ENCODE assay signal across 19 mouse cellular contexts in genomic region chr15:22232629-22233028, GRCm38 (mm10).
A peak's percentile ranks its signal among the peaks of the same experiment; 100 is the strongest.
DNase-seq lines count a peak whose midpoint lies in the region; ATAC-seq and TF ChIP-seq lines count a peak whose summit lies in the region.
"Had no signal": no experiment of that assay in that cellular context is flagged by ENCODE, and none has a peak within 500 bp of the region (broad histone marks: within the 10 kb centered on the region; RNA-seq: fewer than 3 reads in every experiment).

No protein-coding gene starts in this region.

- no peak overlapping the region for H3K4me3 ChIP-seq in forebrain, embryonic 16.5 days (replicated peaks; ENCODE audit: low read length)
- H3K4me3 ChIP-seq in forebrain, embryonic 10.5 days: no peak overlapping the region
- no peak overlapping the region for H3K4me3 ChIP-seq in midbrain, postnatal 0 days (ENCODE audit: low read depth, low read length)
- H3K4me3 ChIP-seq in midbrain, embryonic 16.5 days (ENCODE audit: low read depth, low read length): no peak overlapping the region
- H3K4me3 ChIP-seq: embryonic facial prominence, embryonic 13.5 days; heart, embryonic 10.5 days; hindbrain, embryonic 13.5 days; intestine, embryonic 15.5 days had no signal

- no peak overlapping the region for H3K9ac ChIP-seq in forebrain, embryonic 16.5 days (replicated peaks; ENCODE audit: low read depth, low read length)
- H3K9ac ChIP-seq in midbrain, postnatal 0 days (replicated peaks; ENCODE audit: low read length, poor library complexity, severe bottlenecking): no peak overlapping the region
- H3K9ac ChIP-seq in midbrain, embryonic 16.5 days (ENCODE audit: low read depth, low read length): no peak overlapping the region
- H3K9ac ChIP-seq: embryonic facial prominence, embryonic 13.5 days; hindbrain, embryonic 13.5 days; intestine, embryonic 15.5 days had no signal

- DNase-seq in forebrain, embryonic 10.5 days (ENCODE audit: extremely low spot score, low spot score): no peak
- DNase-seq in midbrain, postnatal 0 days (ENCODE audit: low spot score): peak; percentile 23
- peak; percentile 60 for DNase-seq in retina, postnatal 1 day
- no peak for DNase-seq in urinary bladder, postnatal 10 days (ENCODE audit: low spot score)
- DNase-seq: adrenal gland, adult 8-10 months; adrenal gland, postnatal 36 days; cerebellum, adult 11 months; cerebellum, adult 9-10 months; cerebellum, postnatal 36 days; gastrocnemius, postnatal 10 days; heart, adult 18-20 months; heart, postnatal 10 days; heart, postnatal 4 days had no signal

- H3K4me1 ChIP-seq in forebrain, embryonic 16.5 days (replicated peaks; ENCODE audit: control insufficient read depth, insufficient read depth, low read length): no peaks in the 10 kb centered on the region
- H3K4me1 ChIP-seq in forebrain, embryonic 10.5 days: no peaks in the 10 kb centered on the region
- no peaks in the 10 kb centered on the region for H3K4me1 ChIP-seq in midbrain, postnatal 0 days (ENCODE audit: insufficient read depth, low read length)
- no peaks in the 10 kb centered on the region for H3K4me1 ChIP-seq in midbrain, embryonic 16.5 days (ENCODE audit: control insufficient read depth, insufficient read depth, low read length)
- H3K4me1 ChIP-seq: embryonic facial prominence, embryonic 13.5 days; heart, embryonic 10.5 days; hindbrain, embryonic 13.5 days; intestine, embryonic 15.5 days had no signal

- no peak overlapping the region for H3K4me2 ChIP-seq in forebrain, embryonic 16.5 days (ENCODE audit: low read length)
- no peak overlapping the region for H3K4me2 ChIP-seq in midbrain, postnatal 0 days (ENCODE audit: low read depth, low read length, poor library complexity, severe bottlenecking)
- H3K4me2 ChIP-seq in midbrain, embryonic 16.5 days (ENCODE audit: low read length): no peak overlapping the region
- H3K4me2 ChIP-seq: embryonic facial prominence, embryonic 13.5 days; hindbrain, embryonic 13.5 days; intestine, embryonic 15.5 days had no signal

- H3K9me3 ChIP-seq in forebrain, embryonic 16.5 days (ENCODE audit: control insufficient read depth, low read length): no peaks in the 10 kb centered on the region
- no peaks in the 10 kb centered on the region for H3K9me3 ChIP-seq in forebrain, embryonic 10.5 days
- no peaks in the 10 kb centered on the region for H3K9me3 ChIP-seq in midbrain, postnatal 0 days (ENCODE audit: low read length)
- no peaks in the 10 kb centered on the region for H3K9me3 ChIP-seq in midbrain, embryonic 16.5 days (replicated peaks; ENCODE audit: control insufficient read depth, low read length, poor library complexity, severe bottlenecking)
- H3K9me3 ChIP-seq: embryonic facial prominence, embryonic 13.5 days; heart, embryonic 10.5 days; hindbrain, embryonic 13.5 days; intestine, embryonic 15.5 days had no signal

- H3K36me3 ChIP-seq in forebrain, embryonic 16.5 days (ENCODE audit: control insufficient read depth, insufficient read depth): no peaks in the 10 kb centered on the region
- no peaks in the 10 kb centered on the region for H3K36me3 ChIP-seq in forebrain, embryonic 10.5 days (replicated peaks)
- H3K36me3 ChIP-seq in midbrain, postnatal 0 days (ENCODE audit: insufficient read depth, low read length): no peaks in the 10 kb centered on the region
- no peaks in the 10 kb centered on the region for H3K36me3 ChIP-seq in midbrain, embryonic 16.5 days (ENCODE audit: control insufficient read depth, insufficient read depth, low read length)
- H3K36me3 ChIP-seq: embryonic facial prominence, embryonic 13.5 days; heart, embryonic 10.5 days; hindbrain, embryonic 13.5 days; intestine, embryonic 15.5 days had no signal

- no peak overlapping the region for H3K27ac ChIP-seq in forebrain, embryonic 16.5 days (ENCODE audit: low read length)
- no peak overlapping the region for H3K27ac ChIP-seq in forebrain, embryonic 10.5 days
- no peak overlapping the region for H3K27ac ChIP-seq in midbrain, postnatal 0 days (ENCODE audit: low read depth, low read length)
- no peak overlapping the region for H3K27ac ChIP-seq in midbrain, embryonic 16.5 days (ENCODE audit: low read length)
- H3K27ac ChIP-seq: embryonic facial prominence, embryonic 13.5 days; heart, embryonic 10.5 days; hindbrain, embryonic 13.5 days; intestine, embryonic 15.5 days had no signal

- WGBS in forebrain, embryonic 16.5 days: 43% methylated on average over 4 of the region's 4 CpGs
- WGBS in forebrain, embryonic 10.5 days: 75% methylated on average over 4 of the region's 4 CpGs
- WGBS in midbrain, postnatal 0 days: 63% methylated on average over 4 of the region's 4 CpGs
- 66% methylated on average over 4 of the region's 4 CpGs for WGBS in midbrain, embryonic 16.5 days

- 0 out of 2 replicates have a peak, but pooled peaks have one; percentile 50 for ATAC-seq in forebrain, embryonic 16.5 days
- ATAC-seq in midbrain, postnatal 0 days (ENCODE audit: low FRiP score): no peak
- ATAC-seq in midbrain, embryonic 16.5 days: no peak
- ATAC-seq: intestine, embryonic 15.5 days had no signal

- no peak for TF ChIP-seq CTCF in midbrain, postnatal 0 days (IDR thresholded peaks at IDR 0.05)

- H3K27me3 ChIP-seq in forebrain, embryonic 16.5 days (replicated peaks; ENCODE audit: control insufficient read depth, insufficient read depth, low read length): no peaks in the 10 kb centered on the region
- no peaks in the 10 kb centered on the region for H3K27me3 ChIP-seq in forebrain, embryonic 10.5 days (ENCODE audit: poor library complexity, severe bottlenecking)
- no peaks in the 10 kb centered on the region for H3K27me3 ChIP-seq in midbrain, postnatal 0 days (ENCODE audit: insufficient read depth, low read length)
- no peaks in the 10 kb centered on the region for H3K27me3 ChIP-seq in midbrain, embryonic 16.5 days (ENCODE audit: control insufficient read depth, insufficient read depth, low read depth, low read length)
- H3K27me3 ChIP-seq: embryonic facial prominence, embryonic 13.5 days; hindbrain, embryonic 13.5 days; intestine, embryonic 15.5 days had no signal

Comparison
In these comparisons a context has a peak if more than half of its experiments do, and no peak if none do; other contexts are left out.
1. DNase-seq: peak in midbrain, postnatal 0 days (single experiment) and retina, postnatal 1 day (single experiment); none in forebrain, embryonic 10.5 days (single experiment) and urinary bladder, postnatal 10 days (single experiment).